Mouse (Mus musculus): ENCODE measurements at regions not wholly inside any gene's neighbourhood (a gene's known extent, or its start where the extent isn't known, plus 50 kb on each side); places are given as distances from the start of the nearest gene placed in this dataset.

DNA sequence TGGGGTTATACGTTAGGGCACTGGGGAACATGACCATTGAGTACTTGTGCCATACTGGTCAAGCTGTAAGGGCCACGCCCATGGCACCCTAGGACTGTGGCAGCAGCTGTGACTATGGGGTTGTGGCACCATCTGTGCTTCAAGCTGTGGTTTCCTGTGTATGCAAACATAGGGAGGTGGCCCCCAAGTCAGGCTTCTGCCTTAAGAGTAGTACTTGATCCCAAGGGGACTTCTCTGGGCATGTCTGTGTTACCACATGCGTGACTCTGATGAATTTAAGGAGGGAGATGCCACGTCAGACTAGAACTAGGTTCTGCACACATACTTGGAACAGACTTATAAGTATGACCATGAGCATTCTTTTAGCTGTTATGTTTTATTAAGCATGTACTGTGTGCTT is 252.4 kb upstream of the N4bp1 start:
- TF ChIP-seq EP300 (IDR thresholded peaks at IDR 0.05; ENCODE audit: low read depth) = no peak
- TF ChIP-seq CTCF (IDR thresholded peaks at IDR 0.05; ENCODE audit: low read depth) = no peak
- Histone ChIP-seq H3K4me3 (ENCODE audit: low read depth, low read length) (no peak overlapping the region), H3K36me3 (replicated peaks; ENCODE audit: insufficient read depth, low read length) (no peaks in the 10 kb centered on the region), H3K27me3 (ENCODE audit: insufficient read depth, low read length) (no peaks in the 10 kb centered on the region), H3K4me1 (ENCODE audit: insufficient read depth) (no peaks in the 10 kb centered on the region), H3K27ac (ENCODE audit: low read depth) (no peak overlapping the region), H3K9ac (replicated peaks) (no peak overlapping the region), H3K4me2 (ENCODE audit: low read depth, low read length) (no peak overlapping the region), H3K9me3 (ENCODE audit: low read length) (no peaks in the 10 kb centered on the region)
- peak; percentile 31 for DNase-seq
- 79% methylated on average over 4 of the region's 4 CpGs for WGBS (ENCODE audit: insufficient replicate concordance)
- 0 out of 2 replicates have a peak, but pooled peaks have one; percentile 38 for ATAC-seq

DNA sequence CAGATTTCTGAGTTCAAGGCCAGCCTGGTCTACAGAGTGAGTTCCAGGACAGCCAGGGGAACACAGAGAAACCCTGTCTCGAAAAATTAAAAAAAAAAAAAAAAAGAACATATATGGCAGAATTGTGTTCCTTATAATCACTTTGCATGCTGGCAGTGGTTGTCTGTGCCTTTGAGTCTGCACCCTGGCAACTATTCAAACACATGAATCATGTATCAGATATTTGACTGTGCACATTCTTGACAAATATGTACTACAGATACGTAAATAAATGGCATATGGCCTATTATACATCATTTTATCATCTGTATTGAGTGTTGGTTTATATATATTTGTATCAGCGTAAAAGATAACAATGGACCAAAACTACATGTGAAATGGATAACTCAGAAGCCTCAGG is 246.7 kb upstream of the N4bp1 start:
- no peak overlapping the region for H3K4me3 ChIP-seq (ENCODE audit: low read depth, low read length)
- no peak for DNase-seq
- no peaks in the 10 kb centered on the region for H3K9me3 ChIP-seq (ENCODE audit: low read length)
- H3K9ac ChIP-seq (replicated peaks) = no peak overlapping the region
- no peak for ATAC-seq
- H3K27ac ChIP-seq (ENCODE audit: low read depth) = no peak overlapping the region
- H3K4me2 ChIP-seq (ENCODE audit: low read depth, low read length) = no peak overlapping the region
- no peaks in the 10 kb centered on the region for H3K4me1 ChIP-seq (ENCODE audit: insufficient read depth)
- TF ChIP-seq EP300 (IDR thresholded peaks at IDR 0.05; ENCODE audit: low read depth) = no peak
- no peak for TF ChIP-seq CTCF (IDR thresholded peaks at IDR 0.05; ENCODE audit: low read depth)
- no peaks in the 10 kb centered on the region for H3K36me3 ChIP-seq (replicated peaks; ENCODE audit: insufficient read depth, low read length)
- H3K27me3 ChIP-seq (ENCODE audit: insufficient read depth, low read length) = no peaks in the 10 kb centered on the region
- WGBS (ENCODE audit: insufficient replicate concordance) = 64% methylated on average over 3 of the region's 3 CpGs

GRCm38 (mm10) chr8:87130691-87131090 is 245.6 kb upstream of the N4bp1 start:
- no peak for ATAC-seq

GRCm38 (mm10) chr8:87128593-87128992 is 243.5 kb upstream of the N4bp1 start:
- Histone ChIP-seq H3K9ac (replicated peaks) (no peak overlapping the region), H3K4me1 (ENCODE audit: insufficient read depth) (no peaks in the 10 kb centered on the region), H3K27me3 (ENCODE audit: insufficient read depth, low read length) (no peaks in the 10 kb centered on the region), H3K4me3 (ENCODE audit: low read depth, low read length) (no peak overlapping the region), H3K9me3 (ENCODE audit: low read length) (no peaks in the 10 kb centered on the region), H3K4me2 (ENCODE audit: low read depth, low read length) (no peak overlapping the region), H3K36me3 (replicated peaks; ENCODE audit: insufficient read depth, low read length) (no peaks in the 10 kb centered on the region), H3K27ac (ENCODE audit: low read depth) (no peak overlapping the region)
- no peak for DNase-seq
- ATAC-seq = no peak
- TF ChIP-seq CTCF (IDR thresholded peaks at IDR 0.05; ENCODE audit: low read depth) (no peak), EP300 (IDR thresholded peaks at IDR 0.05; ENCODE audit: low read depth) (no peak)
- 59% methylated on average over 4 of the region's 4 CpGs for WGBS (ENCODE audit: insufficient replicate concordance)

More at GRCm38 (mm10) chr8:87130691-87131090, 245.6 kb upstream of the N4bp1 start:
- WGBS (ENCODE audit: insufficient replicate concordance) = 26% methylated on average over 3 of the region's 3 CpGs
- Histone ChIP-seq H3K9me3 (ENCODE audit: low read length) (no peaks in the 10 kb centered on the region), H3K27me3 (ENCODE audit: insufficient read depth, low read length) (no peaks in the 10 kb centered on the region), H3K4me1 (ENCODE audit: insufficient read depth) (no peaks in the 10 kb centered on the region), H3K9ac (replicated peaks) (no peak overlapping the region), H3K27ac (ENCODE audit: low read depth) (no peak overlapping the region), H3K36me3 (replicated peaks; ENCODE audit: insufficient read depth, low read length) (no peaks in the 10 kb centered on the region), H3K4me2 (ENCODE audit: low read depth, low read length) (no peak overlapping the region), H3K4me3 (ENCODE audit: low read depth, low read length) (no peak overlapping the region)
- no peak for DNase-seq
- TF ChIP-seq EP300 (IDR thresholded peaks at IDR 0.05; ENCODE audit: low read depth) (no peak), CTCF (IDR thresholded peaks at IDR 0.05; ENCODE audit: low read depth) (no peak)

DNA sequence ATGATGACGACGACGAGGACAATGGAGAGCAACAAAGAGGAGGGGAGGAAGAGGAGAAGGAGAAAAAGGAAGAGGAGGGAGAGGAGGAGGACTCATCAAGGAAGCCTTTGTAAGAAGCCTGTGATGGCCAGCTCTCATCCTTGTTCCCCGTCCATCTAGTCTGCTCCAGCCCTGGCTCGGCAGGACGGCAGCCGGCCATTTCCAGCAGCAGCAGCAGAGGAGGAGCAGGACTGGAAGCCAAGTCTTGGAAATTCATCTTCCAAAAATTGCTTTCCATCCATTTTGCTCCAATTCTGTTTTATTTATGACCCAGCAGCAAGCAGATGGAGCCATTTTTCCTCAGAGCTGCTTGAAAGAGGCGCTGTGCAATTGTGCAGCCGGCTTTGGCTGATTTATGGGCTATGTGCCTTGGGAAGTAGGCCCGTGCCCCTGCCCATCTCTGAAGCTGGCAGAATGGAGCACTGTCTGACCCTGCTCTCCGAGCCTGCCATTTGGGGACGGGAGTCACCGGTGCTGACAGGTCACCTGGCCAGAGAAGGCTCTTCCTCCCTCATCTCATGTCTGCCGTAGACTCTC is 231.2 kb upstream of the N4bp1 start:
- no peaks in the 10 kb centered on the region for H3K4me1 ChIP-seq (ENCODE audit: insufficient read depth)
- no peak for DNase-seq
- TF ChIP-seq CTCF (IDR thresholded peaks at IDR 0.05; ENCODE audit: low read depth) = no peak
- H3K36me3 ChIP-seq (replicated peaks; ENCODE audit: insufficient read depth, low read length) = no peaks in the 10 kb centered on the region
- H3K9ac ChIP-seq (replicated peaks) = no peak overlapping the region
- ATAC-seq = no peak
- H3K27ac ChIP-seq (ENCODE audit: low read depth) = no peak overlapping the region
- no peaks in the 10 kb centered on the region for H3K9me3 ChIP-seq (ENCODE audit: low read length)
- no peak overlapping the region for H3K4me2 ChIP-seq (ENCODE audit: low read depth, low read length)
- WGBS (ENCODE audit: insufficient replicate concordance) = 84% methylated on average over 14 of the region's 14 CpGs
- no peaks in the 10 kb centered on the region for H3K27me3 ChIP-seq (ENCODE audit: insufficient read depth, low read length)
- no peak overlapping the region for H3K4me3 ChIP-seq (ENCODE audit: low read depth, low read length)

DNA sequence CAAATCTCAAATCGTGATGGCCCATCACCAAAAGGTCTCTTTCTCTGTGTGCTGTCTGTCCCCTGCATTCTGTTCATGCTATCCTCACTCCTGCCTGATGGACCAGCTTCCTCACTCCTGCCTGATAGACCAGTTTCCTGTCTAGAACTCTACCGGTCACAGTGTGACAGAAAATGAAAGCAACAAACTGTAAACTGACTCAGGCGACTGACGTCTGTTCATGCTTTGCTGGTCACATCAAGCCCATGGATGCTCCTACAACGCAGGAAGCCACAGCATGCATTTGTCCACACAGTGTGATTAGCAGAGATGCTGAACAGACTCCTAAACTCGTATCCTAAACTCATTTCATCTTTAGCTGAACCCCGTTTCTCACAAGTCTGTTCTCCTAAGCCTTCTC is 227.3 kb upstream of the N4bp1 start:
- no peak overlapping the region for H3K27ac ChIP-seq (ENCODE audit: low read depth)
- TF ChIP-seq EP300 (IDR thresholded peaks at IDR 0.05; ENCODE audit: low read depth) = no peak
- H3K36me3 ChIP-seq (replicated peaks; ENCODE audit: insufficient read depth, low read length) = no peaks in the 10 kb centered on the region
- H3K9me3 ChIP-seq (ENCODE audit: low read length) = no peaks in the 10 kb centered on the region
- WGBS (ENCODE audit: insufficient replicate concordance) = 59% methylated on average over 7 of the region's 7 CpGs
- H3K4me2 ChIP-seq (ENCODE audit: low read depth, low read length) = no peak overlapping the region
- no peak overlapping the region for H3K9ac ChIP-seq (replicated peaks)
- DNase-seq (no peak), ATAC-seq (no peak)
- H3K4me1 ChIP-seq (ENCODE audit: insufficient read depth) = no peaks in the 10 kb centered on the region
- H3K27me3 ChIP-seq (ENCODE audit: insufficient read depth, low read length) = no peaks in the 10 kb centered on the region
- no peak overlapping the region for H3K4me3 ChIP-seq (ENCODE audit: low read depth, low read length)

- no peaks in the 10 kb centered on the region for H3K36me3 ChIP-seq (replicated peaks; ENCODE audit: insufficient read depth, low read length)
- no peaks in the 10 kb centered on the region for H3K4me1 ChIP-seq (ENCODE audit: insufficient read depth)
- DNase-seq (no peak), ATAC-seq (no peak)
- WGBS (ENCODE audit: insufficient replicate concordance) = 73% methylated on average over 7 of the region's 7 CpGs
- no peak overlapping the region for H3K4me2 ChIP-seq (ENCODE audit: low read depth, low read length)
- no peak overlapping the region for H3K4me3 ChIP-seq (ENCODE audit: low read depth, low read length)
- TF ChIP-seq CTCF (IDR thresholded peaks at IDR 0.05; ENCODE audit: low read depth) (no peak), EP300 (IDR thresholded peaks at IDR 0.05; ENCODE audit: low read depth) (no peak)
- H3K9ac ChIP-seq (replicated peaks) = no peak overlapping the region
- no peaks in the 10 kb centered on the region for H3K27me3 ChIP-seq (ENCODE audit: insufficient read depth, low read length)
- no peak overlapping the region for H3K27ac ChIP-seq (ENCODE audit: low read depth)
- H3K9me3 ChIP-seq (ENCODE audit: low read length) = no peaks in the 10 kb centered on the region
These were observed 220.0 kb upstream of the N4bp1 start for GRCm38 (mm10) chr8:87105106-87105505.
